20 mouse cellular contexts compared by ENCODE assay signal in the genomic region with DNA sequence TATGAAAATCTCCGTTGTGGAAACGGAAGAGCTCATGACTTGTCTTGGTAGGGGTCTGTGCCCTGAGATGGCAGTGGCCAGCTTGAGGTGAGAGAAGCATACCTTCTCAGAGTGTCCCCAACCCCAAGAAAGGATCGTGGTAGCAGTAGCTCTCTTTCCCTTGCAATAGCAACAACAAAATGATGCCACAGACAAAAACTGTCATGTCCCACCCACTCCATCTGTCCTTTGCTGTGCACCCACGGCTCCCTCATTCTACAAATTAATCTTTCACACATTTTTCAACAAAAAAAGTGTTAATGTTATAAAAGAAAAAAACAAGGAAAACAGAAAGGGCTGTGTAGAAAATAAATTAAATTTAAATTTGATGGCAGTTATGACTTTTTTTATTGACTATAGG. TPM values are rescaled to one million over a fixed set of nuclear protein-coding genes. Genes with fewer than 3 reads are reported as not detected.
A peak's percentile ranks its signal among the peaks of the same experiment; 100 is the strongest.
DNase-seq lines count a peak whose midpoint lies in the region; ATAC-seq and TF ChIP-seq lines count a peak whose summit lies in the region.
"Had no signal": no experiment of that assay in that cellular context is flagged by ENCODE, and none has a peak within 500 bp of the region (broad histone marks: within the 10 kb centered on the region; RNA-seq: fewer than 3 reads in every experiment).

No protein-coding gene starts in this region.

- no peak for DNase-seq in forebrain, embryonic 11.5 days (ENCODE audit: low spot score)
- peak in 1 of 2 experiments; percentile 53 for DNase-seq in layer of hippocampus, adult 2 months (ENCODE audit: low spot score in 2 of 2)
- no peak for DNase-seq in layer of hippocampus, postnatal 25 days (ENCODE audit: extremely low spot score in 1 of 2, low spot score in 1 of 2)
- no peak for DNase-seq in CH12.LX (ENCODE audit: extremely low read depth)
- DNase-seq in brain, embryonic 14.5 days (ENCODE audit: low read depth): peak; percentile 58
- no peak for DNase-seq in lung, postnatal 25 days (ENCODE audit: low spot score)
- DNase-seq: adrenal gland, adult 2 months; adrenal gland, postnatal 14 days; B cell, adult 2 months; cerebellum, adult 18-20 months; cerebellum, adult 9-10 months; cerebellum, postnatal 14 days; gastrocnemius, postnatal 25 days; heart, adult 18-20 months had no signal

- no peaks in the 10 kb centered on the region for H3K9me3 ChIP-seq in forebrain, embryonic 15.5 days
- no peaks in the 10 kb centered on the region for H3K9me3 ChIP-seq in forebrain, embryonic 11.5 days (ENCODE audit: control insufficient read depth, low read length)
- no peaks in the 10 kb centered on the region for H3K9me3 ChIP-seq in CH12.LX (replicated peaks; ENCODE audit: low read length)
- H3K9me3 ChIP-seq: heart, embryonic 10.5 days; heart, embryonic 13.5 days; hindbrain, embryonic 12.5 days; hindbrain, embryonic 15.5 days had no signal

- no peak overlapping the region for H3K4me2 ChIP-seq in forebrain, embryonic 15.5 days (replicated peaks)
- H3K4me2 ChIP-seq in forebrain, embryonic 11.5 days (ENCODE audit: low read depth, low read length, severe bottlenecking): no peak overlapping the region
- H3K4me2 ChIP-seq in CH12.LX (ENCODE audit: insufficient read depth, low read depth, poor library complexity, severe bottlenecking): peak overlapping the region; percentile 88; the same call in 1 of the 2 replicates
- H3K4me2 ChIP-seq: heart, embryonic 13.5 days; hindbrain, embryonic 12.5 days; hindbrain, embryonic 15.5 days had no signal

- no peak overlapping the region for H3K9ac ChIP-seq in forebrain, embryonic 15.5 days (replicated peaks)
- no peak overlapping the region for H3K9ac ChIP-seq in forebrain, embryonic 11.5 days (ENCODE audit: low read length)
- no peak overlapping the region for H3K9ac ChIP-seq in CH12.LX (ENCODE audit: insufficient read depth, low read depth)
- H3K9ac ChIP-seq: heart, embryonic 13.5 days; hindbrain, embryonic 12.5 days; hindbrain, embryonic 15.5 days had no signal

- TF ChIP-seq POLR2A in CH12.LX (IDR thresholded peaks at IDR 0.05; ENCODE audit: low read depth, low read length): no peak
- TF ChIP-seq POLR2A in brain, embryonic 14.5 days (IDR thresholded peaks at IDR 0.05; ENCODE audit: borderline replicate concordance, extremely low read depth, insufficient read depth, insufficient read length, poor library complexity, severe bottlenecking): no peak

- dilution Hi-C loops in CH12.LX (cut with MboI; ENCODE audit: extremely low pct_ligation_motif_present, extremely low pct_unique_long_range_greater_than_20kb, low sequenced_read_pairs): no loop called here

- no peak for TF ChIP-seq RAD21 in CH12.LX (IDR thresholded peaks at IDR 0.05; ENCODE audit: low read depth, low read length)

- in situ Hi-C loops in CH12.LX (cut with MboI; ENCODE audit: low pct_ligation_motif_present, low pct_unique_long_range_greater_than_20kb, low sequenced_read_pairs): no loop called here

- no peak for ATAC-seq in forebrain, embryonic 15.5 days (replicated peaks)
- ATAC-seq in forebrain, embryonic 11.5 days (replicated peaks; ENCODE audit: low FRiP score): no peak
- ATAC-seq: intestine, postnatal 0 days had no signal

- TF ChIP-seq EP300 in CH12.LX (IDR thresholded peaks at IDR 0.05; ENCODE audit: low read length): no peak

- H3K27me3 ChIP-seq in forebrain, embryonic 15.5 days: no peaks in the 10 kb centered on the region
- no peaks in the 10 kb centered on the region for H3K27me3 ChIP-seq in forebrain, embryonic 11.5 days (ENCODE audit: control insufficient read depth, insufficient read depth, low read length)
- peaks cover 7% of the 10 kb centered on the region for H3K27me3 ChIP-seq in CH12.LX (replicated peaks)
- H3K27me3 ChIP-seq: heart, embryonic 13.5 days; hindbrain, embryonic 12.5 days; hindbrain, embryonic 15.5 days had no signal

- peaks cover 14% of the 10 kb centered on the region for H3K4me1 ChIP-seq in forebrain, embryonic 15.5 days
- H3K4me1 ChIP-seq in forebrain, embryonic 11.5 days (replicated peaks; ENCODE audit: control insufficient read depth, insufficient read depth, low read length): no peaks in the 10 kb centered on the region
- H3K4me1 ChIP-seq in CH12.LX (ENCODE audit: control insufficient read depth in 1 of 2, insufficient read depth in 2 of 2): peaks cover 3 to 20% of the 10 kb centered on the region in 2 experiments
- H3K4me1 ChIP-seq: heart, embryonic 10.5 days; heart, embryonic 13.5 days; hindbrain, embryonic 12.5 days; hindbrain, embryonic 15.5 days had no signal

- H3K36me3 ChIP-seq in forebrain, embryonic 15.5 days: no peaks in the 10 kb centered on the region
- no peaks in the 10 kb centered on the region for H3K36me3 ChIP-seq in forebrain, embryonic 11.5 days (ENCODE audit: control insufficient read depth, insufficient read depth, low read length)
- no peaks in the 10 kb centered on the region for H3K36me3 ChIP-seq in CH12.LX (replicated peaks in 1 of 2; ENCODE audit: control insufficient read depth in 1 of 2, insufficient read depth in 1 of 2, low read length in 1 of 2)
- H3K36me3 ChIP-seq: heart, embryonic 10.5 days; heart, embryonic 13.5 days; hindbrain, embryonic 12.5 days; hindbrain, embryonic 15.5 days had no signal

- H3K79me2 ChIP-seq in CH12.LX (replicated peaks; ENCODE audit: control insufficient read depth, extremely low read depth, insufficient read depth, poor library complexity, severe bottlenecking): no peaks in the 10 kb centered on the region

- WGBS in forebrain, embryonic 15.5 days: 55% methylated on average over 4 of the region's 4 CpGs
- WGBS in forebrain, embryonic 11.5 days: 82% methylated on average over 4 of the region's 4 CpGs

- peak overlapping the region; percentile 74 for H3K27ac ChIP-seq in forebrain, embryonic 15.5 days (replicated peaks)
- no peak overlapping the region for H3K27ac ChIP-seq in forebrain, embryonic 11.5 days (ENCODE audit: low read depth, low read length)
- peak overlapping the region; percentile 67 for H3K27ac ChIP-seq in layer of hippocampus, adult 2 months
- H3K27ac ChIP-seq in CH12.LX (ENCODE audit: insufficient read depth, low read depth): no peak overlapping the region
- H3K27ac ChIP-seq: heart, embryonic 10.5 days; heart, embryonic 13.5 days; hindbrain, embryonic 12.5 days; hindbrain, embryonic 15.5 days had no signal

- no peak for TF ChIP-seq CTCF in layer of hippocampus, adult 2 months (conservative IDR thresholded peaks at IDR 0.05)
- no peak for TF ChIP-seq CTCF in CH12.LX (conservative IDR thresholded peaks at IDR 0.05 in 1 of 2, IDR thresholded peaks at IDR 0.05 in 1 of 2; ENCODE audit: low read depth in 2 of 2, low read length in 2 of 2)
- no peak for TF ChIP-seq CTCF in brain, embryonic 14.5 days (IDR thresholded peaks at IDR 0.05; ENCODE audit: borderline replicate concordance, extremely low read depth, insufficient read depth, insufficient read length)

- no peak overlapping the region for H3K4me3 ChIP-seq in forebrain, embryonic 15.5 days
- H3K4me3 ChIP-seq in forebrain, embryonic 11.5 days (ENCODE audit: low read depth, low read length): no peak overlapping the region
- peak overlapping the region; percentile 31; the same call in 1 of the 2 replicates for H3K4me3 ChIP-seq in layer of hippocampus, adult 2 months
- no peak overlapping the region for H3K4me3 ChIP-seq in CH12.LX (replicated peaks in 1 of 3; ENCODE audit: low read depth in 2 of 3, low read length in 2 of 3, poor library complexity in 1 of 3)
- H3K4me3 ChIP-seq: heart, embryonic 10.5 days; heart, embryonic 13.5 days; hindbrain, embryonic 12.5 days; hindbrain, embryonic 15.5 days had no signal

TF ChIP-seq in CH12.LX, 34 proteins besides CTCF, POLR2A, EP300 and RAD21:
- TF ChIP-seq NELFE (IDR thresholded peaks at IDR 0.05; ENCODE audit: low read depth, low read length) (no peak), KAT2A (IDR thresholded peaks at IDR 0.05; ENCODE audit: insufficient replicate concordance, low read length) (no peak), USF2 (conservative IDR thresholded peaks at IDR 0.05; ENCODE audit: low read depth, low read length) (no peak), ZNF384 (IDR thresholded peaks at IDR 0.05; ENCODE audit: low read depth, low read length) (no peak), PAX5 (IDR thresholded peaks at IDR 0.05; ENCODE audit: low read length) (no peak), E2F4 (IDR thresholded peaks at IDR 0.05; ENCODE audit: insufficient replicate concordance, low read depth, low read length) (no peak), HCFC1 (IDR thresholded peaks at IDR 0.05; ENCODE audit: low read depth, low read length) (no peak), BHLHE40 (IDR thresholded peaks at IDR 0.05; ENCODE audit: low read depth, low read length) (no peak), USF1 (IDR thresholded peaks at IDR 0.05; ENCODE audit: low read depth, low read length) (no peak), ETS1 (conservative IDR thresholded peaks at IDR 0.05; ENCODE audit: low read depth, low read length) (no peak), ZMIZ1 (IDR thresholded peaks at IDR 0.05; ENCODE audit: low read depth, low read length) (no peak), ZKSCAN1 (IDR thresholded peaks at IDR 0.05; ENCODE audit: borderline replicate concordance, low read depth, low read length) (no peak), SIN3A (IDR thresholded peaks at IDR 0.05; ENCODE audit: low read length) (no peak), NRF1 (IDR thresholded peaks at IDR 0.05; ENCODE audit: low read depth, low read length) (no peak), CHD2 (IDR thresholded peaks at IDR 0.05; ENCODE audit: low read length) (no peak), ELF1 (IDR thresholded peaks at IDR 0.05; ENCODE audit: low read depth, low read length) (no peak), ZC3H11A (IDR thresholded peaks at IDR 0.05; ENCODE audit: low read depth, low read length) (no peak), TCF12 (IDR thresholded peaks at IDR 0.05; ENCODE audit: low read depth, low read length) (no peak), JUND (conservative IDR thresholded peaks at IDR 0.05; ENCODE audit: low read depth, low read length) (no peak)
TF ChIP-seq in CH12.LX: peak in this region for 0.

RNA-seq across cellular contexts. Expression of a gene that starts 13.1 kb away (rescaled TPM):
- 136 and 150 TPM in 2 replicates for polyA plus RNA-seq in forebrain, embryonic 15.5 days (2015; fragmentation: Nextera tagmentation; extraction: Ambion mirVana)
- 5.1 and 6.6 TPM in 2 replicates for polyA plus RNA-seq in forebrain, embryonic 11.5 days (2014; fragmentation: Nextera tagmentation; extraction: Ambion mirVana)
- 100 to 1,000 TPM; 585 to 647 TPM for total RNA-seq in layer of hippocampus, adult 2 months (2021)
- 100 to 1,000 TPM; 563 to 635 TPM for total RNA-seq in layer of hippocampus, postnatal 25 days (2021)
- total RNA-seq in CH12.LX (2012; rRNA removed) (3.9 and 8.4 TPM in 2 replicates), CH12.LX (2014; rRNA removed) (10.0 and 10.5 TPM in 2 replicates)
- 13.5 and 16.9 TPM in 2 replicates for polyA plus RNA-seq in CH12.LX (2012; ENCODE audit: insufficient read length, low read depth)
- 55.5 and 56.4 TPM in 2 replicates for polyA plus RNA-seq in brain, embryonic 14.5 days (2012; rRNA removed)

Comparison
In these comparisons a context has a peak if more than half of its experiments do, and no peak if none do; other contexts are left out.
1. H3K27ac ChIP-seq: peak in forebrain, embryonic 15.5 days (single experiment) and layer of hippocampus, adult 2 months (single experiment); none in forebrain, embryonic 11.5 days (single experiment) and CH12.LX (single experiment).